Mouse (Mus musculus) G1E-ER4 (cell line): ENCODE data around the gene Ccdc190. TPM values are rescaled to one million over a fixed set of nuclear protein-coding genes. Genes with fewer than 3 reads are reported as not detected.

Source experiments
- GATA1 ChIP-seq: IDR thresholded peaks from one replicate; pipeline ENCODE4 v1.8.0; 2012; ENCODE audit warnings: low read length, inconsistent platforms
- polyA plus RNA-seq: library from polyadenylated mRNA; stranded (reverse); fragments of >175 nt; gene quantifications from 2 replicates; pipeline ENCODE4 v1.2.3, GENCODE M21; 2012

Ccdc190 gene
- polyA plus RNA-seq, 1 experiment = not detected

DNA sequence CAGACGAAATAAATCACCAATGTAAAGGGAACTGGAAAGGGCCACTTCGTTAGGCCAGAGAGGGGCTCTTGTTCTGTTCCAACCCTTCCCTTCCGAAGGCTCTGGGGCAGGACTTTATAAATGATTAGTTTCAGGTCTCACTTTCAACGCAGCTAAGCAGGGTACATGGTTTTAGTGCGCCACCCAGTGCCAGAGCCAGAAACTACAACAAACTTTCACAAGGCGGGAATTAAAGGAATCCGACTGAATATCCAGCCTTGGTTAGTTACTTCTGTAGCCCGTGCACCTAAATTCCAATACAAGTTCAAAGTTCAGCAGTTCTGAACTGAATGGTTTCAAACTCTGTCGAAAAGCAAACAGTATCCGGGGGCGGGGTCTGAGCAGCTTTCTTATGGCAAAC is 9.2 kb upstream of the Ccdc190 start:
- TF ChIP-seq GATA1 = no peak

DNA sequence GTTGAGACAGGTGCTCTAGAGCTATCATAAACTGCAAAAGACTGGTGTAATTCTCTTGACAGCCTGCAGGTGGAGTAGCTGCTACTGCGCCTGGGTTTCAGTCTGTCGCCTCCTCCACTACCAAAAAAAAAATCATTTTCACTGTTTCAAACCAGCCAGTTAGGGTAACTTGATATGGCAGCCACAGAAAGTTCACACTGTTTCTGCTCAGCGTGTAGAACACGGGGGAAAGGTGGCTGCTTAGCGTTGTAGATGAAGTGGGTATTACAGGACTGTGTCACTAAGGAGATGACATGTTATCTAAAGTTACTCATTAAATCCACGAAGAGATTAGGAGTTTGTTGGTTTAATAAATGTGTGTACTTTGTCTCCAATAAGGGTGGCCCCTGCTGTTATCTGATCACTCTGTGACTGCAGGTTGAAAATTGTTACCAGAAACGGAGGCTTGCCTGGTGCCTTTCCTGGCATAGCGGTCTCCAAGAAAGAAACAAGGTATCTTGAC is 6.7 kb upstream of the Ccdc190 start:
- no peak for TF ChIP-seq GATA1

DNA sequence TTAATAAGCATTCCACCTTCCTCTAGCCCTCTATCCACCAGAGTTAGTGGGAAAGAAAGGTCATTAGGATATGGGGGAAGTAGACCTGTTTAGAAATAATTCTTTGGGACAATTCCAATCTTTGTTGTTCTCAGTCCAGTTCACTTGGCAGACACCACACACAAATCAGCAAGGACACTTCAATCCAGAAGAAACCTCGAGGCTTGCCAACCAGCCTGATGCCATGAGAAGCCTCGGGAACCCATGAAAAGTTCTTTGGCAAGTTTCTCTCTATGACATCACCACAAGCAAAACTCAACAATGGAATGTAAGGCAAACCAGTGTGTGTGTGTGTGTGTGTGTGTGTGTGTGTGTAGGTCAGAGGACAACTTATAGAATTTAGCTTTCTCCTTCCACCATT is 3.9 kb upstream of the Ccdc190 start:
- TF ChIP-seq GATA1 = no peak

DNA sequence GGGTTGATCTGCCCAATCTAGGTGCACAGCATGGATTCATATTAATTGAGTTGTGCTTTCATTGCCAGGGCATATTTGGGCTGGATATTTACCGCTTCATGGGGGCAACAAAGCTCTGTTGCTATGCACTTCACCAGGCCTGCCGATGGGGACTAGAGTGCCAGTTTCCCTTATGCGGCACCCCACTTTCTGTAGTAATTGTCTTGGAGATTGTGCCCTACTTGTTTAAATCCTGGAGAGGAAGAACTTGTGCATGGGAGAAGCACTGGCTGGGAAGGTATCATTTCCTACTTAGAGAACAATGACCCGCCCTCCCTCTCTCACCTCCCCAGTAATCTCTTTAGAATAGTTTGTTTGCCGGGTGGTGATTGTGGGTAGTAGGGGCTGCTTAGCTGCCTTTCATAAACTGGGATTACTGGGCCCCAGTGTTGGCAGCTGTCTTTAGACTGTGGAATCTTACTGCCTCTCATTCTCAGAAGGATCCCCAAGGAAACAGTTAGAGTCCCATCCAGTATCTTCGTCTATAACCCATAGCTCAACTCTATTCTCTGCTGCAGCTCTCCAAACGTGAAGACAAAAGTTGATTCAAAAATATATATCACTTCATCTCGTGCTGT is 587 bp upstream of the Ccdc190 start:
- TF ChIP-seq GATA1 = no peak

DNA sequence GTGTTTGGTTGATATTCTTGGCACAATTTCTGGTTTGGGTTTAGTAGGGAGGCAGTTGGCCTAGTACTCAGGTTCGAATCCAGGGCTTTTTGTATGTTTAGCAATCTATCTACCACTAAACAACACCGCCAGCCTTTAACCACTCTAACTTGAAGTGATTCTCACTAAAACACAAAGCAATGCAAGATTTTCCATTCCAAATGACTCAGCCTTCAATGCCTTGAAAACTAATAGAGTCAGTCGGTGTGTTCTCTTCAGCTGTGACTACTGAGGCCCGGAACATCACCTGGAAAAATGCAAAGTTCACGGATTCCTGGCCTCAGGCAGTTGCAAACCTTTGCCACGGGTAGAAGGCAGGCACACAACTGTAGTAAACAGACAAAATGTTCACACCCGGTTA is 3.2 kb downstream of the Ccdc190 start:
- no peak for TF ChIP-seq GATA1

DNA sequence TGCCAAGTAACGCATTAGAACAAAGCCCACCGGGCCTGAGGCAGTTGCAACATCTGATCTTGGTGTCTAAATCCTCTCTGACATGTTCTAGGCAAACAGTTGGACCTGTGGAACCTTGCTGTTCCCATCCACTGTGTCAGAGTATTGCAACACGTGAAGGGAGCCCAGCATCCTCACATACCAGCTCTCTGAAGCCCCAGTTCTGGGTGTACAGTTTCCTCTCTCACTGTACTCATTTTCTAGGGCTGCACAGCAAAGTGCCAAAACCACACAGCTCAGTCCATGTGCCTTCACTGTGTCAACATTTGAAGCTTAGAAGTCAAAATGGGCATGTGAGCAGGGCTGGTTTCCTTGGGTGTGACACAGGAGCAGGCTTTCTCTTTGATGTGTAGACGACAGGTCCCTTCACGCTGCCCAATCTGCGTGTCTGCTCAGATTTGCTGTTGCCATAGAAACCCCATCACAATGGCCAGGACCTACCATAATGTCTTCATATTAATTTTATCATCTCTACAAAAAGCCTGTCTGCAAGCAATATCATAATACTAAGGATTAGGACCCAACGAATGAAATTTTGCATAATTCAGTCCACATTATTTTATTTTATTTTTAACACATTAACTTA is 3.8 kb downstream of the Ccdc190 start:
- TF ChIP-seq GATA1 = no peak

DNA sequence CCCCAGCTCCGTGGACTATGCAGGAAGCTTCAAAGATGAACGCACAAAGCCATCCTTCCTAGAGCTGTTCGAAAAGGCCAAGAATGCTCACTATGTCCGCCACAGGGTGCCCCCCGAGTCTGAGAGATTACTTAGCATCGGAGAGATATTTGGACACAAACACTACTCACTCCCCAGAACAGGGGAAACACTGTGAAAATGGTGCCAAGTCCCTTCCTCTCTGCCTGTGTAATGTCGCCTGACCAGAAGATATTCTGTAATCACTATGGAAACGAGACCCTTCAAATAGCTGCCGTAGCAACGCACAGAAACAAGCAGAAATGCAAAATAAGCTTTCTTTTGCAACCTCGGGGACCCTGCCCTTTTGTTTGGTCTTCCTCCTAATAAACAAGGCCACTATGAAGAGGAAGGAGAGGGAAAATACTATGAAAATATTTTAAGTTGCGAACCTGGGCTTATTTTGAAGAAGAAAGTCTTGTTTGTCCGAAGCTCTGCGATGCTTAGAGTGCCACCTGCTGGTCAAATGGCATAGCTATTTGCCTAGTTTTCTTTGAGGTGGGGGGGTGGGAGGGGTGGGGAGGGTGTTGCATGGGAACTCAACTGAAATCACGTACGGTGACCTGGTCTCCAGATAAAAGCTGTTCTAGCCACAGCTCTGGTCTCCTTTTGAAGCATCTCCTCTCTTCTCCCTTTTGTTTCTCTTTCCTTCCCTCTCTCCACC is 5.7 kb downstream of the Ccdc190 start:
- no peak for TF ChIP-seq GATA1

DNA sequence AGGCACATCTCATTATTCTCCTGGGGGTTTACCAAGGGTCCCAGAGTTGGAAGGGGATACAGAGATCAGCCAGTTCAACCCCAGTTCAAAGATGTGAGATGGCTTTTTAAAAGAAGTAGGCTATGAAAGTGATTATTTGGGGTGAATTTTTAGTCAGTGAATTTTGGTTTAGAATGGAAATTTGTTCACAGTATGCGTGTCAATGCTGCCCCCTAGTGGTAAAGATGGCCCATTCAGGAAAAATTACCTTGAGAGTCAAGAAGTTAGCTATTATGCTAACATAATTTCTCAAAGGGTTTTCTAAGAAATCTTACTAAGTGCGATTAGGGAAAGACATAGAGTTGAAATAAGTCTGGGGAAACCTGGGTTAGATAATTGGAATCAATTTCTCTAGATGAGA is 10.9 kb downstream of the Ccdc190 start:
- TF ChIP-seq GATA1 = no peak

DNA sequence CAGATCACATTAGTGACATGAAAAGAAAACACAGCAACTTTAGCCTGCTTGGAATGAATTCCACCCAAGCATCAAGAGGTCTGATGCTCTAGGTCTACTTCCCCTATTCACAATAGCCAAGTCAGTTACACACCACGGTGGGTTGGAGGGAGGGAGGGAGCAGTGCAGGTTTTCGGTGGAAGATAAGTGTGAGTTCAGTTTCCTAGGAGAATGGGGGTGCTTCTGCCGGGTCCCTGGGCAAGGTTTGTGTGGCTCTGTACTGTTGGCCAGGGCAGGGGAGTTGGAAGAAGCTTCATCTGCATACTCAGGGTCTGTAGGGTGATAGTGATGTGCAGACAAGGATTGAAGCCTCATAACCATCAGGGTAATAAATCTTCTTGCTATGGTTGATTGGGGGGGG is 17.6 kb downstream of the Ccdc190 start:
- TF ChIP-seq GATA1 = no peak

DNA sequence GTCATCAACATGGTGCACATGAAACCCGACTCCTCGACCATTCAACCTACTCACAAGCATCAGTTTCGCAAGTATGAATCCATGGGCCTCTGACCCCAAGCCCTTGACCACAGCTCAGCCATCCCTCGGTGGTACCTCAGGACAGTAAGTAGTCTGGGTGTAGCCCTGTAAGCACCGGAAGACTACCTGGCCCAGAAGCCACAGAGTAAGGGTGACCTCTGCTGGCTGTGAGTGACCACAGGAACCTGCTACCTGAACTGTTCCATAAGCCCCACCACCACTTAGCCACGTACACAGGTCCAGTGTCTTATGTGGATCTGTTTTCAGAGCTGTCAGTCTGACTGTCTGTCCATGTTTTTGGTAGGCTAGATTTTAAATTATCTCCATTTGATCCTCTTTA is 19.2 kb downstream of the Ccdc190 start:
- no peak for TF ChIP-seq GATA1

DNA sequence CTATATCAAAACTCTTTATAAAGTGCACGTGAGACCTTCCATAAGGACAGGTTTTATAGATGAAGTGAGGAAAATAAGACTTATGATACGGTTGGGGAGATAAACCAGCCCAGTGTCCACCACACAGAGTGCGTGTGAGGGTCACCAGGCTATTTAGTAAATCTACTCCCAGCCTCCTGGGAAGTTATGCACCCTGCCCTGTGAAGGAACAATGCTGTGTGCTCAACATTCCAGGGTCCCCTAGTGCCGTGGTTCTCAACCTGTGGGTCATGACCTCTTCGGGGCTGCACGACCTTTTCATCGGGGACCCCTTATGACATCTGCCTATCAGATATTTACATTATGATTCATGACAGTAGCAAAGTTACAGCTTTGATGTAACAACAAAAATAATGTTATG is 19.8 kb downstream of the Ccdc190 start:
- TF ChIP-seq GATA1 = no peak

DNA sequence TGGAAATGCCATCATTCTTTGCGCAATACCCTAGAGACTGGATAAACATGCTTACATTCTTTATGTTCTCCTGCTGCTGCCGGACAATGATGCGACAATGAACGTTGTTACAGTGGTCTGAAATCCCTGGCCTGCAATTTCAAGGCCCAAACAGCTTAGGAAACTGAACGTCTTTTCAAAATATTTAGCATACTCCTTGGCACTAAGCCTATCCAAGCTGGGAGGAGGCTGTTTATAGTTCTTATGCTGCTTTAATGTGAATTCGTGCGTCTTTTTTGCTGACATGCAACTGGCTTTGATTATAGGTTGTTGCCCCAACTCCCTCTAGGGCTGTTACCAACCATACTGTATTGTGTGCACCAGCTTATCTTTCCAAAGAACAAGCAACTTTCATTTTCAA is 20.4 kb downstream of the Ccdc190 start:
- no peak for TF ChIP-seq GATA1

DNA sequence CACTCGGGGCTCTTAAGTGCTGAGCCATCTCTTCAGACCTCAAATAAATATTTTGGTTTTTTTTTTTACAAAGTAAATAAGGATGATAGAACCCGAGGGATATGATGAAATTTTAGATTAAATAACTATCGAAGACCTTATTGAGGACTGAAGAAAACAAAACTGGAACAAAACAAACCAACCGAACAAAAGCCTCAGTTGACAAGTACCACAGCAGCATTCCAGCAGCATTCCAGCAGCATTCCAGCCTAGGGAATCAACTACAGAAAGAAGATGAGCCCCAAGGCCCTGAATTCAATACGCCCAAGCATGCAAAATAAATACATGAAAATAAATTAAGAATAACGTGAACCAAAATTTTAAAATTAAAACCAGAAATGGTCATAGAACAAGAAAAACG is 21.5 kb downstream of the Ccdc190 start:
- no peak for TF ChIP-seq GATA1

DNA sequence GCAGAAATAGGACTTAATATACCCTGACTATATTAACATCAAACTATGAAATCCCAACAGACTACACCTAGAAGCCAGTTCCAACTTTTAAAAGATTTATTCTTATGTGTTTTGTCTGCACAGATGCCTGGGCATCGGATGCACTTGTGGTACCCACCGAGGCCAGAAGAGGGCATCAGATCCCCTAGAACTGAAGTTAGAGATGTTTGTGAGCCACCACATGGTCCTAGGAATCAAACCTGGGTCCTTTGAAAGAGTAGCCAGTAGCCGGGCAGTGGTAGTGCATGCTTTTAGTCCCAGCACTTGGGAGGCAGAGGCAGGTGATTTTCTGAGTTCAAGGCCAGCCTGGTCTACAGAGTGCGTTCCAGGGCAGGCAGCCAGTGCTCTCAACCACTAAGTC is 22.2 kb downstream of the Ccdc190 start:
- no peak for TF ChIP-seq GATA1

DNA sequence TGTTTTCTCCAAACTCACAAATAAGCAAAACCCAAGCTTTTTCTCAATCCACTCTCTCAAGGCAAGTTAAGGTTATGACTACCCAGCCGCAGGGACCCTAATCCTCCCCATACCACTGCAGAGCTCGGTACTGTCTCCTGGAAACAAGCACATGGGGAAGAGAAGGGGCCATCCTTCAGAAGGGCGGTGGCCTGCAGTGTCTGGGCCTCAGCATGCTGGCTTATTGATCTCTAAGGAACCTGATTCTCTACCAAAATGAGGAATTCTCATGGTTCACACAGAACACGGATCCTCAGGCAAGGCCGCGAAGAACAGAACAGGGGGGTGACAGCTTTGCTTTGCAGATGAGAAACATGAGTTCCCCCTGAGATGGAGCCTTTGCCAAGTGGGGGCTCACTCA is 23.1 kb downstream of the Ccdc190 start:
- TF ChIP-seq GATA1 = no peak

DNA sequence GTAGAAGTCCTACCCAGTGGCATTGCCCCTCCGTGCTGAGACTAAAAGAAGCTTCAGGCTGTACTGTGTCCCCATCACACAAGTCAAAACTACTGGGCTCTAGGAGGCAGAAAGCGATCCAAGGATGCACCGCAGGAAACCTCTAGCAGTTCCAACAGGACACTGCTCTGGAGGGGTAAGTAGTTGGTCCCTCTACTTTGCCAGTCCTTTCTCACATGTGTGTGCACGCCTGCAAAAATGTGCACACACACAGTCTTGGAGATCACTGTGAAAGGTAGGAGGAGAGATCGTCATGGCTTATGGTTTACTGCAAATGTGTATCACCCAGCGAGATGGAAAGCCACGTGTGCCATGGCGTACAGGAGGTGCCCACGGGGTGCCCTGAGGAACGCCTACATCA is 24.2 kb downstream of the Ccdc190 start:
- no peak for TF ChIP-seq GATA1

DNA sequence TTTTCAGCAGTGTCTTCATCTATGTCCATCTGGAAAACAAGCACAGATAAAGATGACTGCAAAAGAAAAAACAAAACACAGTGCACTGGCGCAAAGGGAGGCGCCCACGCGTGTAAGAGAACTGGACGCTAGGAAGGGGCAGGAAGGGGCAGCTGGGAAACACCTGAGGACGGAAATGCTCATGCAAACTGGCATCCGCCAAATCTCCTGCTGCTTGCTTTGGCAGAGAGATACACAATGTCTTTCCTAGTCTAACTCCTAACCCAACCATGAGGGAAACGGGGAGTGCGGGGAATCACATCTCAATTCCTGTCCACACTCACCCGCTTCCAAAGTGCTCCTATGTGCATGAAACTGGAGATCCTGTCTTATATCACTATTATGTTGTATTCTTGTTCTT is 24.7 kb downstream of the Ccdc190 start:
- no peak for TF ChIP-seq GATA1
